Mouse (Mus musculus) liver, postnatal 0 days (tissue): Measurements from ENCODE around the gene Vamp8.

ENCODE experiments used
- CTCF ChIP-seq: sonication (generic); IDR thresholded peaks from 2 replicates; pipeline ENCODE4 v1.5.1; 2016; ENCODE audit warnings: antibody characterized with exemption, low read depth
- EP300 ChIP-seq: IDR thresholded peaks from 2 replicates; pipeline ENCODE4 v1.6.1; 2016; ENCODE audit warnings: antibody characterized with exemption, low read depth, mild to moderate bottlenecking

DNA sequence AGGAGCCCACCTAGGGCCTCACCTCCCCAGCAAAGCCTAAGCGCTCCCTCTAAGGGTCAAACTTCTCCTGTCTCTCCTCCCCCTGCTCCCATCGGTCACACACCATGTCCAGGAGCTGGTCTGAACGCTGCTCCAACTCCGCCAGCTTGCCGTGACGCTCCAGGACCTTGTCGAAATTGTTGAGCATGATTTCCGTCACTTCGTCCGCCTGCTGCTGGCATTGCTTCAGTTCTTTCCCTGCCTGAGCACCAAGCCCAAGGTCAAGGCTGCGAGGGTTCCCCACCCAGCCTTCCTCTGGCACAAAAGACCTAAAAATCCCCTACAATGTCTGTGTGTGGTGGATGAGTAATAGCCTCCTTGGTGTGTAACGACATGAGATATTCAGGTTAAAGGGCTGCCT lies 20.4 kb downstream of the Vamp8 start:
- TF ChIP-seq EP300: no peak
- TF ChIP-seq CTCF: no peak
